Mouse (Mus musculus) lung, postnatal 0 days (tissue): ENCODE measurements around the gene Zbtb16. TPM values are rescaled to one million over a fixed set of nuclear protein-coding genes. Genes with fewer than 3 reads are reported as not detected.

Source experiments
- ATAC-seq: fragments of 200-750 bp; cut with Nextera tagmentation; 2 replicates; pipeline ENCODE4 v1.8.0; 2017; ENCODE audit warnings: moderate library complexity
- DNase-seq: peaks from one replicate; pipeline ENCODE4 v3.0.0-alpha.2; 2016; ENCODE audit warnings: low spot score
- H3K27ac ChIP-seq: fragments of 300-500 bp; sonication (generic); 2 replicates; pipeline ENCODE4 v1.5.1; 2014; ENCODE audit warnings: antibody characterized with exemption, mild to moderate bottlenecking, low read length, mixed read lengths
- H3K27me3 ChIP-seq: fragments of 300-500 bp; sonication (generic); replicated peaks from 2 replicates; pipeline ENCODE4 v1.6.1; 2014; ENCODE audit warnings: low read length, mixed read lengths; ENCODE audit not compliant: insufficient read depth
- H3K36me3 ChIP-seq: fragments of 300-500 bp; sonication (generic); 2 replicates; pipeline ENCODE4 v1.6.1; 2014; ENCODE audit warnings: low read length, mixed read lengths; ENCODE audit not compliant: insufficient read depth
- H3K4me1 ChIP-seq: fragments of 300-500 bp; sonication (generic); 2 replicates; pipeline ENCODE4 v1.6.1; 2014; ENCODE audit warnings: antibody characterized with exemption, low read depth, low read length, mixed read lengths; ENCODE audit not compliant: insufficient read depth
- H3K4me2 ChIP-seq: fragments of 300-500 bp; sonication (generic); replicated peaks from 2 replicates; pipeline ENCODE4 v1.6.1; 2014; ENCODE audit warnings: low read depth, mild to moderate bottlenecking, low read length, moderate library complexity, mixed read lengths
- H3K4me3 ChIP-seq: fragments of 300-500 bp; sonication (generic); 2 replicates; pipeline ENCODE4 v1.5.1; 2014; ENCODE audit warnings: low read depth, low read length
- H3K9ac ChIP-seq: fragments of 300-500 bp; sonication (generic); replicated peaks from 2 replicates; pipeline ENCODE4 v1.6.1; 2014; ENCODE audit warnings: low read depth, mild to moderate bottlenecking
- H3K9me3 ChIP-seq: fragments of 300-500 bp; sonication (generic); 2 replicates; pipeline ENCODE4 v1.6.1; 2016; ENCODE audit warnings: low read length, mixed read lengths
- CTCF ChIP-seq: IDR thresholded peaks from 2 replicates; pipeline ENCODE4 v1.5.1; 2016; ENCODE audit warnings: antibody characterized with exemption, mild to moderate bottlenecking
- EP300 ChIP-seq: IDR thresholded peaks from 2 replicates; pipeline ENCODE4 v1.6.1; 2016; ENCODE audit warnings: antibody characterized with exemption, mild to moderate bottlenecking, control low read depth
- WGBS: fragments of 180-500 bp; shearing (Covaris S2); extraction: QIAGEN DNeasy Blood & Tissue Kit; methylation state at CpG from one replicate; pipeline ENCODE4 v1.1.7; 2014; 5-methylcytosine and 5-hydroxymethylcytosine counted together
- polyA plus RNA-seq: library from polyadenylated mRNA; unstranded; fragments of >200 nt; fragmentation: Nextera tagmentation; extraction: Ambion mirVana; gene quantifications from 2 replicates; pipeline ENCODE4 v1.2.1, GENCODE M21; 2015

Zbtb16 gene
- polyA plus RNA-seq, 1 experiment from 2014 or later = 19.7 TPM

GRCm38 (mm10) chr9:48761732-48762637, 74.0 kb downstream of the Zbtb16 start:
- Histone ChIP-seq H3K27ac (peak overlapping the region; percentile 88), H3K9ac (no peak overlapping the region), H3K4me1 (peaks cover 55% of the 10 kb centered on the region), H3K4me3 (no peak overlapping the region), H3K27me3 (no peaks in the 10 kb centered on the region), H3K4me2 (no peak overlapping the region), H3K9me3 (no peaks in the 10 kb centered on the region), H3K36me3 (0 out of 2 replicates have a peak, but pooled peaks cover 4% of the 10 kb centered on the region)
- DNase-seq = peak; percentile 64
- WGBS = 60% methylated on average over 14 of the region's 14 CpGs
- peak; percentile 15 for ATAC-seq
- TF ChIP-seq CTCF (no peak), EP300 (peak; percentile 66)

DNA sequence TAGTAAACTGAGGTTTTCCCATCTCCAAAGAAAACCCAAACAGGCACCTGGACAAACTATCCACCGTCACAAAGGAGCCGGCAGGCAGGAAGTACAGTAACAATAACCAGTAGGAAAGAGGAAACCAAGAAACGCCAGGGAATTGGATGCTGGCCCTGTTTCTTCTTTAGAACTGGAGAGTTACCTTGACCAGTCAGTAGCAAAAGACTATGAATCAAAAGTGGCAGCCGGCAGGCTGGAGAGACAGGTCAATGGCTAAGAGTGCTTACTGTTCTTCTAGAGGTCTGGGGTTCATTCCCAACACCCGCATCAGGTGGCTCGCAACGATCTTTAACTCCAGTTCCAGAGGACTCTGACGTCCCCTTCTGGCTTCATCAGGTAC, 74.9 kb downstream of the Zbtb16 start:
- H3K4me3 ChIP-seq = no peak overlapping the region
- H3K9me3 ChIP-seq = no peaks in the 10 kb centered on the region
- H3K27me3 ChIP-seq = no peaks in the 10 kb centered on the region
- H3K9ac ChIP-seq = no peak overlapping the region
- DNase-seq = peak; percentile 30
- 0 out of 2 replicates have a peak, but pooled peaks cover 4% of the 10 kb centered on the region for H3K36me3 ChIP-seq
- ATAC-seq = no peak
- TF ChIP-seq EP300 (no peak), CTCF (no peak; the same call in 1 of the 2 replicates)
- H3K27ac ChIP-seq = peak overlapping the region; percentile 88
- H3K4me2 ChIP-seq = no peak overlapping the region
- peaks cover 56% of the 10 kb centered on the region for H3K4me1 ChIP-seq
- WGBS = 27% methylated on average over 8 of the region's 8 CpGs

DNA sequence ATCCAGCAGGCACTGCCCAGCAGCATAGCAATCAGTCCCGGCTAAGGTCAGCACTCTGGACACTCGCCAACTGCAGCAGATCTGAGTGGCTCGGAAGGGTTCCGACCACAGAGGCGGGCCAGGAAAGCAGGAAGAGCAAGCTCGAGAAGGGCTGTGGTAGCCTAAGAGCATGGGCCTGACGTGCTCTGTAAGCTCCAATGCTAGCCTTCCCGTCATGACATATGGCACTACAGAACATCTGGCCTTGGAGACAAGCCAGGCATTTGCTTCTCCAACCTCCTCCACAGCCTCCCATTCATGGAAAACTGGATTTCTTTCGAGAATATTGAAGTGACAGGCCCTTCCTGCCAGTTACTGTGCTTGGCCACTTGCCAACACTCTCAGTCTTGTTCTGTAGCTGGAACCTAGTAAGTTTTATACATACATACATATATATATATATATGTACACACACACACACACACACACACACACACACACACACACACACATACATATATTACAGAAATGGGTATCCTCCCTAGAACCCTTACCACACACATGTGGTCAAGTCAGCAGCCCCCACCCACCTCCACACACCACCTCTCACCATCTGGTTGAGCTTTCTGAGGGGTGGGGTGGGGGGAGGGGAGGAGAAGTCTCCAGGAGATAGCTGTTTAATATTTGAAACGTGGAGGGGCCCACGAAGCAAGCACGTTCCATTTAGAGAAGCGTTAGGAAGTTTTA, 75.4 kb downstream of the Zbtb16 start:
- DNase-seq (peak; percentile 98), ATAC-seq (peak; percentile 96)
- Histone ChIP-seq H3K9me3 (no peaks in the 10 kb centered on the region), H3K36me3 (0 out of 2 replicates have a peak, but pooled peaks cover 4% of the 10 kb centered on the region), H3K4me3 (no peak overlapping the region), H3K27me3 (no peaks in the 10 kb centered on the region), H3K27ac (peak overlapping the region; percentile 88), H3K4me1 (peaks cover 56% of the 10 kb centered on the region), H3K4me2 (no peak overlapping the region; the same call in 1 of the 2 replicates), H3K9ac (no peak overlapping the region)
- 12% methylated on average over 13 of the region's 13 CpGs for WGBS
- TF ChIP-seq EP300 = peak; percentile 82
- TF ChIP-seq CTCF = no peak

GRCm38 (mm10) chr9:48759098-48759497, 76.9 kb downstream of the Zbtb16 start:
- Histone ChIP-seq H3K27ac (peak overlapping the region; percentile 88), H3K27me3 (no peaks in the 10 kb centered on the region), H3K4me1 (peaks cover 62% of the 10 kb centered on the region), H3K4me2 (no peak overlapping the region), H3K4me3 (no peak overlapping the region), H3K36me3 (0 out of 2 replicates have a peak, but pooled peaks cover 4% of the 10 kb centered on the region), H3K9me3 (no peaks in the 10 kb centered on the region), H3K9ac (no peak overlapping the region)
- WGBS = 84% methylated on average over 4 of the region's 4 CpGs
- no peak for ATAC-seq
- TF ChIP-seq CTCF (no peak), EP300 (no peak)
- DNase-seq = no peak

GRCm38 (mm10) chr9:48757650-48758580, 78.1 kb downstream of the Zbtb16 start:
- Histone ChIP-seq H3K9ac (no peak overlapping the region), H3K27ac (0 out of 2 replicates have a peak overlapping the region, but pooled peaks have one; percentile 1), H3K4me1 (peaks cover 55% of the 10 kb centered on the region), H3K9me3 (no peaks in the 10 kb centered on the region), H3K27me3 (no peaks in the 10 kb centered on the region), H3K4me2 (no peak overlapping the region), H3K4me3 (no peak overlapping the region), H3K36me3 (no peaks in the 10 kb centered on the region)
- 56% methylated on average over 13 of the region's 13 CpGs for WGBS
- TF ChIP-seq EP300 (no peak), CTCF (no peak)
- ATAC-seq (no peak), DNase-seq (no peak)
